Mouse (Mus musculus) embryonic facial prominence, embryonic 14.5 days (tissue): ENCODE measurements around the gene Arcn1. TPM values are rescaled to one million over a fixed set of nuclear protein-coding genes. Genes with fewer than 3 reads are reported as not detected.
A peak's percentile ranks its signal among the peaks of the same experiment; 100 is the strongest.

Experiments
- ATAC-seq: fragments of 200-750 bp; cut with Nextera tagmentation; 2 replicates; pipeline ENCODE4 v1.8.0; 2017; ENCODE audit warnings: low read depth, moderate number of reproducible peaks, moderate TSS enrichment
- DNase-seq: peaks from one replicate; pipeline ENCODE4 v3.0.0-alpha.2; 2015; ENCODE audit warnings: low spot score
- H3K27ac ChIP-seq: fragments of 300-500 bp; sonication (generic); replicated peaks from 2 replicates; pipeline ENCODE4 v1.5.1; 2014; ENCODE audit warnings: low read depth, mild to moderate bottlenecking, low read length, moderate library complexity
- H3K27me3 ChIP-seq: fragments of 300-500 bp; sonication (generic); replicated peaks from 2 replicates; pipeline ENCODE4 v1.6.1; 2014; ENCODE audit warnings: low read length; ENCODE audit not compliant: control insufficient read depth, insufficient read depth
- H3K36me3 ChIP-seq: fragments of 300-500 bp; sonication (generic); 2 replicates; pipeline ENCODE4 v1.6.1; 2014; ENCODE audit warnings: low read length, mixed read lengths; ENCODE audit not compliant: control insufficient read depth, insufficient read depth
- H3K4me1 ChIP-seq: fragments of 300-500 bp; sonication (generic); 2 replicates; pipeline ENCODE4 v1.6.1; 2014; ENCODE audit warnings: antibody characterized with exemption, low read length; ENCODE audit not compliant: control insufficient read depth, insufficient read depth
- H3K4me2 ChIP-seq: fragments of 300-500 bp; sonication (generic); 2 replicates; pipeline ENCODE4 v1.6.1; 2014; ENCODE audit warnings: low read depth, mild to moderate bottlenecking, low read length, moderate library complexity, mixed read lengths
- H3K4me3 ChIP-seq: fragments of 300-500 bp; sonication (generic); 2 replicates; pipeline ENCODE4 v1.5.1; 2014; ENCODE audit warnings: low read depth, mild to moderate bottlenecking, low read length
- H3K9ac ChIP-seq: fragments of 300-500 bp; sonication (generic); 2 replicates; pipeline ENCODE4 v1.6.1; 2014; ENCODE audit warnings: low read depth, mild to moderate bottlenecking, low read length, moderate library complexity, mixed read lengths
- H3K9me3 ChIP-seq: fragments of 300-500 bp; sonication (generic); 2 replicates; pipeline ENCODE4 v1.6.1; 2016; ENCODE audit warnings: low read length; ENCODE audit not compliant: control insufficient read depth
- WGBS: fragments of 180-500 bp; shearing (Covaris S2); extraction: QIAGEN DNeasy Blood & Tissue Kit; methylation state at CpG from one replicate; pipeline ENCODE4 v1.1.7; 2014; 5-methylcytosine and 5-hydroxymethylcytosine counted together
- polyA plus RNA-seq: library from polyadenylated mRNA; unstranded; fragments of >200 nt; fragmentation: Nextera tagmentation; extraction: Ambion mirVana; gene quantifications from 2 replicates; pipeline ENCODE4 v1.2.1, GENCODE M21; 2014

Arcn1 gene
- polyA plus RNA-seq, 1 experiment from 2014 or later: 220 TPM

- Histone ChIP-seq H3K27ac (no peak overlapping the region), H3K9me3 (no peaks in the 10 kb centered on the region), H3K4me3 (no peak overlapping the region), H3K36me3 (peaks cover 88% of the 10 kb centered on the region), H3K4me1 (no peaks in the 10 kb centered on the region), H3K4me2 (no peak overlapping the region), H3K27me3 (no peaks in the 10 kb centered on the region), H3K9ac (no peak overlapping the region)
- no peak for DNase-seq
- 87% methylated on average over 10 of the region's 10 CpGs for WGBS
- no peak for ATAC-seq
Measured at GRCm38 (mm10) chr9:44699196-44699595, 68.4 kb downstream of the Arcn1 start.

DNA sequence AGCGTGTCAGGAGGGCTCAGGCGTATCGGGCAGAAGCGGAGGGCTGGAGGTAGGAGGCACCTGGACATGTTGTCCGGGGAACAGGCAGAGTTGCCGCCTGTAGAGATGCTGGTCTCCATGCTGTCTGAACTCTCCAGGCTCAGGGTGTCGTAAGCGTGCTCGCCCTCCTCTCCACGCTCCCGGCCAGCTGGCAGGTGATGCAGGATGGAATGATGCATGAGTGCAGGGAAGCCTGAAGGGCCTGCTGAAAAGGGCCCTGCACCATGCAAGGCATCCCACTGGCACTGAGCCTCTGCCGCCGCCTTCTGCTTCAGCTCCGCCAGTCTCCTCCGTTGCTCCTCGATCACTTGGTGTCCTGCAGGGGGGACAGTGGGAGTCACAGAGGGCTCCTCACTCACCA, 69.8 kb downstream of the Arcn1 start:
- H3K9me3 ChIP-seq: no peaks in the 10 kb centered on the region
- peaks cover 89% of the 10 kb centered on the region for H3K36me3 ChIP-seq
- no peak overlapping the region for H3K4me2 ChIP-seq
- WGBS: 95% methylated on average over 15 of the region's 16 CpGs
- H3K9ac ChIP-seq: no peak overlapping the region
- no peaks in the 10 kb centered on the region for H3K4me1 ChIP-seq
- no peak for ATAC-seq
- H3K27me3 ChIP-seq: no peaks in the 10 kb centered on the region
- no peak overlapping the region for H3K4me3 ChIP-seq
- no peak overlapping the region for H3K27ac ChIP-seq
- no peak for DNase-seq

GRCm38 (mm10) chr9:44693071-44693470, 74.6 kb downstream of the Arcn1 start:
- H3K4me3 ChIP-seq: no peak overlapping the region
- no peaks in the 10 kb centered on the region for H3K9me3 ChIP-seq
- H3K4me2 ChIP-seq: no peak overlapping the region
- DNase-seq (no peak), ATAC-seq (no peak)
- no peak overlapping the region for H3K9ac ChIP-seq
- WGBS: 91% methylated on average over 11 of the region's 11 CpGs
- H3K4me1 ChIP-seq: no peaks in the 10 kb centered on the region
- peaks cover 90% of the 10 kb centered on the region for H3K36me3 ChIP-seq
- no peaks in the 10 kb centered on the region for H3K27me3 ChIP-seq
- H3K27ac ChIP-seq: no peak overlapping the region

- Histone ChIP-seq H3K36me3 (peaks cover 90% of the 10 kb centered on the region), H3K9ac (no peak overlapping the region), H3K27ac (no peak overlapping the region; the same call in 1 of the 2 replicates), H3K4me3 (no peak overlapping the region), H3K27me3 (no peaks in the 10 kb centered on the region), H3K4me2 (no peak overlapping the region), H3K9me3 (no peaks in the 10 kb centered on the region), H3K4me1 (no peaks in the 10 kb centered on the region)
- 79% methylated on average over 21 of the region's 21 CpGs for WGBS
- ATAC-seq (peak; percentile 71), DNase-seq (peak; percentile 67)
Measured at GRCm38 (mm10) chr9:44691671-44692520, 75.7 kb downstream of the Arcn1 start.

Other genes starting within 250 kb of the Arcn1 start
- 0.13 and 0.35 TPM in 2 replicates for gene Cxcr5, start 206.0 kb downstream of the Arcn1 start, polyA plus RNA-seq
- 16.1 and 18.2 TPM in 2 replicates for gene Ddx6, start 163.0 kb downstream of the Arcn1 start, polyA plus RNA-seq
- not detected in 2 replicates for gene Treh, start 94.6 kb downstream of the Arcn1 start, polyA plus RNA-seq
- gene Phldb1, start 32.6 kb downstream of the Arcn1 start, polyA plus RNA-seq: 40.3 and 40.9 TPM in 2 replicates
- 101 and 121 TPM in 2 replicates for gene Ift46, start 63 bp upstream of the Arcn1 start, polyA plus RNA-seq
- gene Tmem25, start 31.5 kb upstream of the Arcn1 start, polyA plus RNA-seq: 2.0 and 2.3 TPM in 2 replicates
- not detected in 2 replicates for gene Ttc36, start 35.2 kb upstream of the Arcn1 start, polyA plus RNA-seq
- gene Kmt2a, start 113.5 kb upstream of the Arcn1 start, polyA plus RNA-seq: 12.0 and 12.3 TPM in 2 replicates
- 681 and 870 TPM in 2 replicates for gene Atp5l, start 152.9 kb upstream of the Arcn1 start, polyA plus RNA-seq
- 25.5 and 30.3 TPM in 2 replicates for gene Ube4a, start 197.8 kb upstream of the Arcn1 start, polyA plus RNA-seq
- gene Cd3g, start 212.6 kb upstream of the Arcn1 start, polyA plus RNA-seq: 0.47 and 0.67 TPM in 2 replicates
- gene Cd3d, start 213.9 kb upstream of the Arcn1 start, polyA plus RNA-seq: not detected in 2 replicates
- 0.10 and 0.25 TPM in 2 replicates for gene Cd3e, start 241.8 kb upstream of the Arcn1 start, polyA plus RNA-seq